Mouse (Mus musculus) embryonic facial prominence, embryonic 15.5 days (tissue): Measurements from ENCODE around the gene Ifi35. TPM values are rescaled to one million over a fixed set of nuclear protein-coding genes. Genes with fewer than 3 reads are reported as not detected.
A peak's percentile ranks its signal among the peaks of the same experiment; 100 is the strongest.

ENCODE experiments used
- ATAC-seq: fragments of 200-750 bp; cut with Nextera tagmentation; 2 replicates; pipeline ENCODE4 v1.8.0; 2017; ENCODE audit warnings: low read depth, moderate TSS enrichment; ENCODE audit not compliant: insufficient number of reproducible peaks, low FRiP score, low TSS enrichment
- H3K27ac ChIP-seq: fragments of 300-500 bp; sonication (generic); replicated peaks from 2 replicates; pipeline ENCODE4 v1.5.1; 2015; ENCODE audit warnings: mild to moderate bottlenecking, inconsistent platforms
- H3K27me3 ChIP-seq: fragments of 300-500 bp; sonication (generic); 2 replicates; pipeline ENCODE4 v1.6.1; 2015; ENCODE audit warnings: inconsistent platforms
- H3K36me3 ChIP-seq: fragments of 300-500 bp; sonication (generic); 2 replicates; pipeline ENCODE4 v1.6.1; 2015; ENCODE audit warnings: mild to moderate bottlenecking, inconsistent platforms
- H3K4me1 ChIP-seq: fragments of 300-500 bp; sonication (generic); 2 replicates; pipeline ENCODE4 v1.6.1; 2015; ENCODE audit warnings: inconsistent platforms
- H3K4me2 ChIP-seq: fragments of 300-500 bp; sonication (generic); replicated peaks from 2 replicates; pipeline ENCODE4 v1.6.1; 2015; ENCODE audit warnings: mild to moderate bottlenecking, inconsistent platforms
- H3K4me3 ChIP-seq: fragments of 300-500 bp; sonication (generic); replicated peaks from 2 replicates; pipeline ENCODE4 v1.5.1; 2015; ENCODE audit warnings: mild to moderate bottlenecking, inconsistent platforms
- H3K9ac ChIP-seq: fragments of 300-500 bp; sonication (generic); 2 replicates; pipeline ENCODE4 v1.6.1; 2015; ENCODE audit warnings: inconsistent platforms
- H3K9me3 ChIP-seq: fragments of 300-500 bp; sonication (generic); replicated peaks from 2 replicates; pipeline ENCODE4 v1.6.1; 2016; ENCODE audit warnings: inconsistent platforms
- WGBS: fragments of 180-500 bp; shearing (Covaris S2); methylation state at CpG from one replicate; pipeline ENCODE4 v1.1.7; 2015; 5-methylcytosine and 5-hydroxymethylcytosine counted together
- polyA plus RNA-seq: library from polyadenylated mRNA; unstranded; fragments of >200 nt; fragmentation: Nextera tagmentation; extraction: Ambion mirVana; gene quantifications from 2 replicates; pipeline ENCODE4 v1.2.1, GENCODE M21; 2015

Gene Ifi35
- polyA plus RNA-seq: 17.8 and 21.6 TPM in 2 replicates

DNA sequence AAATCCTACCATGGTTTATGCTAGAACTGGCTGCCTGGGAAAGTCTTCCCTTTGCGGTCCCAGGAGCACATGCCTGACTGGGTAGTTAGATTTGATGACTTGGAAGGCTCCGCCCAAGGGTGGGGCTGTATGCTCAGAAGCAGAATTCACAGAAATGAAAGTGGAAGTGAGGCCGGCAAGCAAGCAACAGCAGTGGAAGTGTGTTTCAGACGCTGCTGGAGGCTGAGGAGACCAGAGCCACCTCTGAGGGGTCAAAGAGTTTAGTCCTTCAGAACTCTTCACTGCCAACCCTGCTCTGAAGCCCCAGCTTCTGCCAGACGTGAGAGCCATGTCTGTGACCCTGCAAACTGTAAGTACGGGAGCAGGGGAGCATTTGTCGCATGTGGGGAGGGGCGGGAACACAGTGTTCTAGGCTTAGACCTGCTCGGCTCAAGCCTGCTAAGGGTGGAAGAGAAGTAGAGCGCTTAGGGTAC lies at the start of gene Ifi35:
TSS of gene Ifi35 (plus strand) at position 134 of the 473 bp plus-strand sequence.
- peak within 1 kb of the TSS; percentile 35; the same call in 1 of the 2 replicates for H3K9ac ChIP-seq
- peak within 1 kb of the TSS; percentile 45 for H3K4me2 ChIP-seq
- H3K9me3 ChIP-seq: no peaks in the 10 kb centered on the region
- peaks cover 36% of the 10 kb centered on the region for H3K4me1 ChIP-seq
- H3K27me3 ChIP-seq: no peaks in the 10 kb centered on the region
- WGBS: 17% methylated on average over 10 of the region's 10 CpGs
- peak within 1 kb of the TSS; percentile 46 for H3K4me3 ChIP-seq
- peak; percentile 71; the same call in 1 of the 2 replicates for ATAC-seq
- H3K27ac ChIP-seq: peak within 1 kb of the TSS; percentile 71
- H3K36me3 ChIP-seq: peaks cover 24% of the 10 kb centered on the region

DNA sequence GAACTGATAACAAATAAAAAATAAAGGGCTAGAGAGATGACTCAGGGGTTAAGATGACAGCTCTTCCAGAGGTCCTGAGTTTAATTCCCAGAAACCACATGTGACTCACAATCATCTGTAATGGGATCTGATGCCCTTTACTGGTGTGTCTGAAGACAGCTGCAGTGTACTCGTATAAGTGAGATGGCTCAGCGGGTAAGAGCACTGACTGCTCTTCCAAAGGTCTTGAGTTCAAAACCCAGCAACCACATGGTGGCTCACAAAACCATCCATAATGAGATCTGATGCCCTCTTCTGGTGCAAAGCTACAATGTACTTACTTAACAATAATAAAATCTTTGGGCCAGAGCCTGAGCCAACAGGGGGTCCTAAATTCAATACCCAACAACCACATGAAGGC lies 32.9 kb upstream of the Ifi35 start:
- Histone ChIP-seq H3K4me3 (no peak overlapping the region), H3K4me1 (peaks cover 9% of the 10 kb centered on the region; the same call in 1 of the 2 replicates), H3K27ac (no peak overlapping the region), H3K27me3 (no peaks in the 10 kb centered on the region), H3K9ac (no peak overlapping the region), H3K4me2 (no peak overlapping the region), H3K9me3 (no peaks in the 10 kb centered on the region), H3K36me3 (peaks cover 30% of the 10 kb centered on the region)
- ATAC-seq: no peak
- 76% methylated on average over 2 of the region's 2 CpGs for WGBS

DNA sequence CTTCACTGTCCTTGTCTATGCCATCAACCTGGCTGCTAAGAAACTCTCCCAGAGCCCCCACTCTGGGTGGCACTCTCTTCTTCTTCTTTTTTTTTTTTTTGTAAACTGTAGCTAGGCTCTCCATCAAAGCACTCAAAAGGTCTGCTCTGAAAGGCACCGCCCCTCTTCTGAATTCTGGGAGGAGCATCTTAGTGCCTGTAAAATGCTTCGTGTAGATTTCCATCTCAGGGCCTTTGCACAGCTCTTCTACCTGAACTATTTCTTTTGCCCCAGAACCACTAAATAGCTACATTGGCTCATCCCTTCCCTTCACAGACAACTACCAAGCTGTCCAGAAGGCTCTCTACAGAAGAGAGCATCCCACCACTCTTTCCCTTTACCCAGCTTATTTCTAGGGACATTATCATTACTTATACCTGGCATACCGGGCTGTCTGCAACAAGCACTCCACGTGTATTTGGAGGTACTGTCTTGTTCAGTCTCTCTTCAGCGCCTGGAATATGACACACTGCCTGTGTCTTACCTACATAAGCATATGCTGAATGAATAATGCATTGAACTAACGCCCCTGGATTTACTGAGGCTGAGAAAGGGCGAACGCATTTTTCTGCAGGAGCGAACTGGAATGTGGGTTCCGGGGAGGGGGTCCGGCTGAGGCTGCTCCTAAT lies 31.6 kb upstream of the Ifi35 start:
- Histone ChIP-seq H3K4me1 (peaks cover 9% of the 10 kb centered on the region; the same call in 1 of the 2 replicates), H3K4me2 (peak overlapping the region; percentile 73), H3K9me3 (no peaks in the 10 kb centered on the region), H3K9ac (peak overlapping the region; percentile 72), H3K27me3 (no peaks in the 10 kb centered on the region), H3K27ac (peak overlapping the region; percentile 79), H3K36me3 (peaks cover 18% of the 10 kb centered on the region; the same call in 1 of the 2 replicates), H3K4me3 (peak overlapping the region; percentile 85)
- no peak; the same call in 1 of the 2 replicates for ATAC-seq
- 2% methylated on average over 11 of the region's 11 CpGs for WGBS

DNA sequence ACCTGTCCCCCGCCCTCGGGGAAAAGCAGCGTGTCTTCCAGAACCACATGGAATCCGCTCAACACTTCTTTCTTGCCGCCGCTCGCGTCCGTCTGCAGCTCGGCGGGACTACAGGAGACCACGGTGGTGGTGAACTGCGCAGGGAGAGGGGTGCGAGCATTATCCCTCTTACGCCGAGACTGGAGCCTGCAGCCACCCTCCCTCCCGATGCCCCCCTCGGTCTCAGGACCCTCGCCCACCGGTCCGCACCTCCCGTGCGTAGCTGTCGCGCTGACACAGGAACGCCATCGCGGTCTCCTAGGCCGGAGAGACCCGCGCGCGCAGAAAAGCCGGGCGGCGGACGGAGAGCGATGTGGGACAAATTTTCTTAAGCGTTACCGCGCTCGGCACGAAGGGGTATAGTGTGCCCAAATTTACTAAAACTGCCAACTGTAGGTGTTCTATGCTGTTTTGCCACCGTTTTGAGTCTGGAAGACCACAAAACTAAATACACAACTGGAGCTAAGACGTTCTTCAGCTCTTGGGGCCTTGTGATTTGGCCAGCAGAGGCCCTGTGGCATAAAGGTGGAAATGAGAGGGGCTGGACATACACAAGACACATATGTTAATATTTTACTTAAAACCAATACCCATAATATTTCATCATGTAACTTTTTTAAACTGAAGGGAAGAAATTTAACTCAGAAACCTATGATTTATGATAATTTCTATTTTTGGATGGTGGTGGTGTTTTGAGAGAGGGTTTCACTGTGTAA lies 30.9 kb upstream of the Ifi35 start, which contains the start of gene Aarsd1:
TSS of gene Aarsd1 (minus strand) at position 515 of the 755 bp plus-strand sequence.
- WGBS: under 1% methylated on average over 45 of the region's 45 CpGs
- Histone ChIP-seq H3K4me3 (peak within 1 kb of the TSS; percentile 85), H3K27me3 (no peaks in the 10 kb centered on the region), H3K9ac (peak within 1 kb of the TSS; percentile 72), H3K4me2 (peak within 1 kb of the TSS; percentile 73), H3K36me3 (peaks cover 11% of the 10 kb centered on the region; the same call in 1 of the 2 replicates), H3K27ac (peak within 1 kb of the TSS; percentile 79), H3K9me3 (no peaks in the 10 kb centered on the region), H3K4me1 (peaks cover 9% of the 10 kb centered on the region; the same call in 1 of the 2 replicates)
- peak; percentile 77 for ATAC-seq

DNA sequence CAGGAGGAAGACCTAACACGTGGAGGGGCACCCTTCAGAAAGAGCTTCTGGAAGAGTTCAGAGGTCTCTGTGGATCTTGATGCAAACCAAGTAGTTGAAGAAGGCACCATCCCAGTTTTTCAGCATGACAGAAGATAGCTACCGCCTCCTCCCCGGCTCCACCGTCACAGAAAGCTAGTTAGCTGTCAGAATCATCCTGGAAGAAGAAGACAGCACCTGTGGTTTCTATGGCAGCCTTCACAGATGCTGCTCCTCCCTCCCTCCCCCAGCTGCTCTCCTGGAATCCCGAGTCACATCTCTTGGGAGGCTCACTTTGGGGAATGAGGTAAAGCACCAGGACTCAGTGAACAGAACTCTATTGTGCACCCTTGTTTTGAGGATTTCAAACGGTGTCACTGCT lies 29.2 kb upstream of the Ifi35 start:
- ATAC-seq: no peak
- Histone ChIP-seq H3K27me3 (no peaks in the 10 kb centered on the region), H3K4me3 (no peak overlapping the region), H3K9ac (no peak overlapping the region), H3K27ac (no peak overlapping the region), H3K4me2 (no peak overlapping the region), H3K4me1 (peaks cover 14% of the 10 kb centered on the region), H3K9me3 (no peaks in the 10 kb centered on the region), H3K36me3 (no peaks in the 10 kb centered on the region)
- 54% methylated on average over 6 of the region's 6 CpGs for WGBS

DNA sequence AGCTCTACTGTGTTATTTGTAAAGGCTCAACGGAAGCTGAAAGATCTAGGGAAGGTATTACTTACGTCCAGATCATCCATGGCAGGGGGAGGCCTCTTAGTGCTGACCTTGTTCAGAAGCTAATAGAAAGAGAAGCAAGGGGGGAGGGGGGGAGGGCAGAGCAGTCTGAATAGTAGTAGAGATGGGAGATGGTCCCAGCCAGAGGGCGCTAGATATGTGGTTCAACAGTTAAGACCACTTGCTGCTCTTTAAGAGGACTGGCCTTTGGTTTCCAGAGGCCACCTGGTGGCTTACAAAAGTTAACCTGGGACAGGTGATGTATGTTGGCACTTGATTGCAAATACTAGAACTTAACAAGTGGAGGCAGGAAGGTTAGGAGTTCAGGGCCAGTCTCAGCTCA lies 28.6 kb upstream of the Ifi35 start:
- 32% methylated on average over 3 of the region's 3 CpGs for WGBS

DNA sequence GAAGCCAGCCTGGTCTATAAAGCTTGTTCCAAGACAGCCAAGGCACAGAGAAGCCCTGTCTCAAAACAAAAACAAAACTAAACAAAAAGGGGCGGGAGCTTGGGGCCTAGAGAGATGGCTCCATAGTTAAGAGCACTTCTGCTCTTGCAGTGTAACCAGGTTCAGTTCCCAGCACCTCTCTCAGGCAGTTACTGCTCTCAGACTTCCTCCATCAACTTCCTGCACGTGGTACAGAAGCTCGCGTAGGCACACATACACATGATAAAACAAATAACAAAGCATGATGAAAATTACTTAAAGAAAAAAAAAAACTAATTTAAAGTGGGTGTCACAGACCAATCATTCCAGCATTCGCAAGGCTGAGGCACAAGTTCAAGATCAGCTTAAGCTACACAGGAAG lies 28.1 kb upstream of the Ifi35 start:
- no peak for ATAC-seq
- WGBS: 88% methylated on average over 5 of the region's 5 CpGs
- no peak overlapping the region for H3K27ac ChIP-seq

More for the DNA sequence above, 28.6 kb upstream of the Ifi35 start:
- Histone ChIP-seq H3K9me3 (no peaks in the 10 kb centered on the region), H3K9ac (no peak overlapping the region), H3K27ac (no peak overlapping the region), H3K4me3 (no peak overlapping the region), H3K27me3 (no peaks in the 10 kb centered on the region), H3K4me1 (peaks cover 20% of the 10 kb centered on the region), H3K4me2 (no peak overlapping the region), H3K36me3 (no peaks in the 10 kb centered on the region)
- no peak for ATAC-seq

DNA sequence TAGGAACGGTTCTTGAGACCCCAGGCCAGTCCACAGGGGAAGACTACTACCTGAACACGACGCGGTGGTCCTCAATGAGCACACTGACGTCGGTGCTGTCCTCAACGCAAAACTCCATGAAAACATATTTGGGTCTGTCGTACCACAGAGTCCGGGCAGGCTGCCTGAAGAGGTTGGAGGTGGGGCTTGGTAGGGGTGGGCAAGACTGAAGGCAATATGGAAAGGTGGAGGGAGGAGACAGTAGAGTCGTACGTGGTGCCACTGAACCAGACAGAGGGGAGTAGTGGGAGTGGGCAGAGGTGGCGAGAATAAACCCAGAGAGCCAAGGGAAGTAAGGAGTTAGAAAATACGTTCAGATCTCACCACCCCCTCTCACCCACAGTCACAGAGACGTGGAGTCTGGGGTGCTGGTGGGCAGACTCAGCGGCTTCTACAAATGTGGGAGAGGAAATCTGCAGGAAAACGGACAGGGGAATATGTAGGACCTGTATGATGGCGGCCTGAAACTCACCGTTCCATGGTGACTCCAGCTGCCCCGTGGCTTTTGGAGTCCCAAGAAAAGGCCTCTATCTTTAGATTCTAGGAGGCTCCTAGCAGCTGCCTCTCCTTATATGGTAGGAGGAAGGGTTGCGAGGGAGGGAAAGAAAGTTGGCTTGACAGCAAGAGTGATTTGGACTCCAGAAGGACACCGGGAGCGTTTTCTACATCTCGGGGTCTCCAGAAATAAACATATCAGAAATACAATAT lies 23.9 kb upstream of the Ifi35 start, which contains the start of gene Gm27029:
TSS of gene Gm27029 (minus strand) at position 692 of the 747 bp plus-strand sequence.
- H3K4me2 ChIP-seq: peak within 1 kb of the TSS; percentile 90
- H3K27ac ChIP-seq: peak within 1 kb of the TSS; percentile 90
- 4% methylated on average over 23 of the region's 23 CpGs for WGBS
- no peaks in the 10 kb centered on the region for H3K27me3 ChIP-seq
- no peaks in the 10 kb centered on the region for H3K9me3 ChIP-seq
- peak within 1 kb of the TSS; percentile 89 for H3K4me3 ChIP-seq
- peak within 1 kb of the TSS; percentile 72 for H3K9ac ChIP-seq
- no peaks in the 10 kb centered on the region; the same call in 1 of the 2 replicates for H3K36me3 ChIP-seq
- ATAC-seq: peak; percentile 64
- peaks cover 30% of the 10 kb centered on the region for H3K4me1 ChIP-seq

More for the DNA sequence above, 28.1 kb upstream of the Ifi35 start:
- H3K4me2 ChIP-seq: no peak overlapping the region
- no peak overlapping the region for H3K9ac ChIP-seq
- no peaks in the 10 kb centered on the region for H3K27me3 ChIP-seq
- no peak overlapping the region for H3K4me3 ChIP-seq
- no peaks in the 10 kb centered on the region for H3K36me3 ChIP-seq
- no peaks in the 10 kb centered on the region for H3K9me3 ChIP-seq
- peaks cover 20% of the 10 kb centered on the region for H3K4me1 ChIP-seq

DNA sequence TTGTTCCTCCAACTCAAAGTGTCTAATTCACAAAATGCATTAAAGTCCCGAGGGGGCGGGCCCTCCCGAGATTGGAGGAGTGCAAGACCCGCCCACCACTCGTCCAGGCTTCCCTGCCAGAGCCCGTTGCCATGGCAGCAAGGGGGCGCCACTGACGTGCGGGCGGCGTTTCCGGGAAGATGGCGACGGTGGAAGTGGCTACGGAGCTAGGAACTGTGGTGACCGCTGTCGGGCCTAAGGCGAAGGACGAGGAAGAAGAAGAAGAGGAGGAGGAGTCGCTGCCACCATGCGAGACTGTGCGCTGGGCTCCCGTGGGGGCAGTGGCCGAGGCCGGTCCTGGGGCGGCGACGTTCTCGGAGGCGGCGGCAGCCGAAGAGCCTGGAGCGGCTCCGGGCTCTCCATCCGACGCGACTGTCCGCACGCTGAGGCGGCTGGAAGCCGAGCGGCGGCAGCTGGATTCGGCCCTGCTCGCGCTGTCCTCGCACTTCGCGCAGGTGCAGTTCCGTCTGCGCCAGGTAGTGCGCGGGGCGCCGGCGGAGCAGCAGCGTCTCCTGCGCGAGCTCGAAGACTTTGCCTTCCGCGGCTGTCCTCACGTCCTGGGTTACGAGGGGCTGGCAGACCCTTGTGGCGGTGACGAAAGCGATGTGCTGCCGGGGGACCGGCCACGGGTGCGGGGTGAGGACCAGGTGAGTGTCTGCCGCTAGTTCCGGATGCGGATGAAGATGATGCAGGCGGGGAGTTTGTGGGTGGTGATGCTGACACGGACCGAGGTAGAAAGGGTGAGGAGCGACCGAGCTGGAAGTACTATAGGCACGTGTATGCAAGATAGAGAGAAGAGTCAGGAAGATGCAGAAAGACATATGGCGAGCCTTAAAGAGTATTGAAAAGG lies 23.0 kb upstream of the Ifi35 start, which contains the start of the genes Rundc1 and Ptges3l:
TSS of gene Rundc1 (plus strand) at position 161 of the 889 bp plus-strand sequence.
TSS of gene Ptges3l (minus strand) at position 409 of the 889 bp plus-strand sequence.
- H3K4me1 ChIP-seq: peaks cover 30% of the 10 kb centered on the region
- WGBS: under 1% methylated on average over 81 of the region's 81 CpGs
- H3K9me3 ChIP-seq: no peaks in the 10 kb centered on the region
- H3K4me2 ChIP-seq: peak within 1 kb of the TSS; percentile 90
- peak within 1 kb of the TSS; percentile 89 for H3K4me3 ChIP-seq
- H3K27ac ChIP-seq: peak within 1 kb of the TSS; percentile 90
- ATAC-seq: peak; percentile 92
- no peaks in the 10 kb centered on the region for H3K27me3 ChIP-seq
- H3K9ac ChIP-seq: peak within 1 kb of the TSS; percentile 72
- peaks cover 9% of the 10 kb centered on the region for H3K36me3 ChIP-seq

DNA sequence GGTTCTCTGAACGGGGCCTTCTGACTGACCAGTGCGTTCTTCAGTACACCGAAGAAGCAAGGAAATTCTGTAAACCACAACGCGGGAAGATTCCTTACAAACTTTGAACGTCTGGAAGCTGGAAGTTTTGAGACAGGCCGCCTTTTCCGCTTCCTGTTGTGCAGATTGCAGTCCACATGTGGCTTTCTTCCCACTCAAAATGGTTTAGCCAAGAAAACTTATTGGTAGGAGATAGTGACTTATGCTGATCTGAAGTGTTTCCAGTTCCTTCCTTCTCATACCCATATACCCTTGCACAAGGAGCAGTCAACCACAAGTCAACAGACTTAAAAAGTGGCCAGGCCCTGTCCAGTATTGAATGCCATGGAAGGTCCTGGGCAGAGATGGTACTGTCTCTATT lies 22.0 kb upstream of the Ifi35 start:
- ATAC-seq: no peak
- H3K9me3 ChIP-seq: no peaks in the 10 kb centered on the region
- H3K27me3 ChIP-seq: no peaks in the 10 kb centered on the region
- H3K27ac ChIP-seq: no peak overlapping the region
- peak overlapping the region; percentile 90 for H3K4me2 ChIP-seq
- no peak overlapping the region for H3K9ac ChIP-seq
- peak overlapping the region; percentile 89 for H3K4me3 ChIP-seq
- peaks cover 30% of the 10 kb centered on the region for H3K4me1 ChIP-seq
- H3K36me3 ChIP-seq: peaks cover 19% of the 10 kb centered on the region
- WGBS: 44% methylated on average over 8 of the region's 8 CpGs
